Mouse (Mus musculus) macrophage (primary cell): ENCODE data around the gene Fgfbp3. TPM values are rescaled to one million over a fixed set of nuclear protein-coding genes. Genes with fewer than 3 reads are reported as not detected.
"Not testable (repeated sequence)": the region's sequence is repeated elsewhere in the genome, so short reads cannot be mapped to it uniquely, and the experiment has no call there.

Experiments used
- H3K27ac ChIP-seq: fragments of 350-480 bp; formaldehyde crosslinking; 2 replicates; pipeline ENCODE4 v1.9.0; 2021
- H3K36me3 ChIP-seq: fragments of 350-480 bp; formaldehyde crosslinking; 2 replicates; pipeline ENCODE4 v1.9.0; 2021; ENCODE audit errors: inconsistent target
- H3K4me3 ChIP-seq: fragments of 350-480 bp; formaldehyde crosslinking; 2 replicates; pipeline ENCODE4 v1.9.0; 2021; ENCODE audit errors: inconsistent target
- H3K79me2 ChIP-seq: fragments of 350-480 bp; formaldehyde crosslinking; 2 replicates; pipeline ENCODE4 v1.9.0; 2021; ENCODE audit errors: inconsistent target
- WGBS: methylation state at CpG from one replicate; pipeline ENCODE4 v1.1.7; 2026; ENCODE audit warnings: inconsistent platforms; ENCODE audit not compliant: missing documents; 5-methylcytosine and 5-hydroxymethylcytosine counted together
- polyA plus RNA-seq: library from polyadenylated mRNA; stranded (reverse); fragments of 250-400 nt; gene quantifications from 3 replicates; pipeline ENCODE4 v1.2.4, GENCODE M21; 2018; ENCODE audit warnings: inconsistent platforms

Fgfbp3 gene
- polyA plus RNA-seq, 1 experiment from 2014 or later = 3.6 TPM

DNA sequence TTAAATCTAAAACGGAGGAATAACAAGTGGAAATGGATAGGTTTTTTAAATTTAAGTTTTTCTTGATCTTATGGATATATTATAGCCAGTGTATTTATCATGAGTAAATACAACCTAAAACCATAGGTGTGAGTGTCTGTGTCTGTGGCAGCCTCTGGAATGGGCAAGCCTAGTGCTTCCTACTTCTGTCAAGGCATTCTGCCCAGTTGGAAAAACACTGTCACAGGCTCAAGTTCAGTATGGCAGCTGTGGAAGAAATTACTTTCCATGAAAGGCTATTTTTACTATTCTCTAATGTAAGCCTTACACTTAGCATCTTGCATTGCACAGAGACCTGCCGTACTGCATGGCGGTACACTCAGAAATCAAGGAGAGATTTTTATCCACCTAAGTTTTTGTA lies 27.7 kb downstream of the Fgfbp3 start:
- Histone ChIP-seq H3K36me3 (peaks cover 65% of the 10 kb centered on the region), H3K79me2 (no peaks in the 10 kb centered on the region), H3K27ac (no peak overlapping the region), H3K4me3 (no peak overlapping the region)
- WGBS = 95% methylated on average over 3 of the region's 3 CpGs

DNA sequence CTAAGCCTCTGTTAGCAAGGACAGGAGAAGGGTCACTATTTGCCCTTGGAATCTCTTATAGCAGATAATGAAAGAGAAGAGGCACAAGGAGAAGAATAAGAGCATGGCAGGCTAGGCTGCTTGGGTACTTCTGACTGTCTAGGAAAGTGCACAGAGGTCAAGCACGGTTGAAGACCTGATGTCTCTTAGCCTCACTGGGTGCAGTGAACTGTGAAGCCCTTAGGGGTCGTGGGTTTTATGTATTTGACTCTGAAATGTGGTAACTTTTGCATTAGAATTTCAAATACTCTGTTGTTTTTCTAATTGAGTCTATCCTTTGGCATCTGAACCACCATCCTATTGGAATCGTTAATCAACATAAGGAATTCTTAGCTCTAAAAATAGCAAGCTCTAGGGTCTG lies 31.7 kb downstream of the Fgfbp3 start:
- H3K79me2 ChIP-seq = no peaks in the 10 kb centered on the region
- peaks cover 89% of the 10 kb centered on the region for H3K36me3 ChIP-seq
- H3K27ac ChIP-seq = no peak overlapping the region
- WGBS = 85% methylated on average over 3 of the region's 3 CpGs
- no peak overlapping the region for H3K4me3 ChIP-seq

DNA sequence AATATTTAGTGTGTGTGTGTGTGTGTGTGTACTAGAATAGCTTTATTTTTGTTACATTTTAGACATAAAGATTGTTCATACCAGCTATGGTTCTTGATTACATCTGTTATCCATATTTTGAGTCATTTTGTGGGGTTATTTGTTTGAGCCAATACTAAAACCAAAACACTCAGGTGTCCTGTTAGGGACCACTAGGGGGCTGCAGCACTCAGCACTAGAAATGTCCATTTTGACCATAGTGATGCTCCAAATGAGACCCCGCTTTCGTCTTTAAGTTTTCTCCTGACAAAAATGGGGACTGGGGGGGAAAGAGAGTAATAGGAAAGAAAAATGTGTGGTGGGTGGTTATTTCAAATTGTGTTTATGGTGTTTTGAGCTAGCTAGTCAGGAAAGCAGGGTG lies 33.1 kb downstream of the Fgfbp3 start:
- no peak overlapping the region for H3K4me3 ChIP-seq
- H3K36me3 ChIP-seq = peaks cover 92% of the 10 kb centered on the region
- WGBS = 86% methylated on average over 2 of the region's 2 CpGs
- H3K79me2 ChIP-seq = no peaks in the 10 kb centered on the region
- H3K27ac ChIP-seq = no peak overlapping the region

DNA sequence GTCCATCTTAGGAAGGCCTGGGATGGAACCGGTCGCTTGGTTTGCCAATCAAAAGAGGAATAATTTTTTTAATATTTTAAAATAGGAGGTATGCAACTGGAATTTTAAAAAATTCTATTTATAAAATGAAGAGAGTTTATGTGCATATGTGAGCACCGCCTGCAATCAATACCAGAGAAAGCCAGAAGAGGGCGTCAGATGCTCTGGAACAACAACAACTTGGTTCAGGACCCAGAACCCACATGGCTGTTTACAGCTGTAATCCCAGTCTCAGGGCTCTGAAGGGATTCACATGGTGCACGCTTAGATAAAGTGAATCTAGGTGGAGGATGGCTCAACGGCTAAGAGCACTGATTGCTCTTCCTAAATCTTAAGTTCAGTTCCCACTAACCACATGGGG lies 36.3 kb downstream of the Fgfbp3 start:
- Histone ChIP-seq H3K36me3 (peaks cover 93% of the 10 kb centered on the region), H3K79me2 (no peaks in the 10 kb centered on the region), H3K27ac (no peak overlapping the region), H3K4me3 (no peak overlapping the region)
- WGBS = 95% methylated on average over 6 of the region's 6 CpGs

DNA sequence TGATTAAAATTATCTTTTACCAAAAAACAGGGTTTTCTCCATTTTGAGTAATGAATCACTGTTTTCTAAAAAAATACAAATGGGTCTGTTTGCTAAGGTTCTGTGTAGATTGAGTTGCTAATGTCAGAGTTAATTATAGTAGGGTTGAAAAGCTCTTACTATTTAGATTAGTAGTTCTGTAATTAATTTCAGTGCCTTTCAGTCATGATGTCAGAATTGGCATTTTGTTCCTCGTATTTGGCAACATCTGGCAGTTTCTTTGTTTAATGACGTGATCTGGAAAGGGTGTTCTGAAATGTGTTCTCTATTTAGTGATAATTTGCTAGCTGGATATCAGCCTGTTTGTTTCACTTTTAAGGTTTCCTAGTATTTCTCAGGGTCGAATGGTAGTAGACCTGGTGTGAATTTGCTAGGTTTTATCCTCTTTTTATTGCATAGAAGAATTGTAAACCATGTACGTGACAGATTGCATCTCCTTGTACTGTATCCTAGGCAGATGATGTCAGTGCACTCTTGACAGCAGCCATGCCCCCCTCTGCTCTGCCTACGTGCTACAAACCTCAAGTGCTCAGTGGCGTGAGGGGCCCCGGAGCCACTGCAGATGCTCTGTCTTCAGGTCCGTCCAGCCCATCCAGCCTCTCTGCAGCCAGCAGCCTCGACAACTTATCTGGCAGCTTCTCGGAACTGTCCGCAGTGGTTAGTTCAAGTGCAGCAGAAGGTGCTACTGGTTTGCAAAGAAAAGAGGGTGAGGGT lies 40.5 kb downstream of the Fgfbp3 start:
- Histone ChIP-seq H3K79me2 (no peaks in the 10 kb centered on the region), H3K4me3 (no peak overlapping the region), H3K36me3 (peaks cover 94% of the 10 kb centered on the region), H3K27ac (no peak overlapping the region)
- 94% methylated on average over 9 of the region's 11 CpGs for WGBS

DNA sequence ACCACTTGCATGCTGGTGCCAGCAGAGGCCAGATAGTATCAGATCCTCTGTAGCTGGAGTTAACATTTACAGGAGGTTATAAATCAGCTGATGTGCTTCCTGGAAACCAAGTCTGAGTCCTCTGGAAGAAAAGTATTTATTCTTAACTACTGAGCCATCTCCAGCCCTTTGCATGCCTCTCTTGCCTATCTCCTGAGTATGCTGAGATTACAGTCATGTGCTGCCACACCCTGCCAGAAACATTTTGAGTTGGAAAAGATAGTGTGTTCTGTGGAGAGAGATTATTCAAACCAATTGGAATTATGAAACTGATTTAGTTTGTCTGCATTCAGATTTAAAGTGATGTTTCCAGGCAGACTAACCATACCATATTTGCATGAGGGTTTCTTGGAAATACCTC lies 42.1 kb downstream of the Fgfbp3 start:
- Histone ChIP-seq H3K79me2 (no peaks in the 10 kb centered on the region), H3K27ac (no peak overlapping the region), H3K36me3 (peaks cover 95% of the 10 kb centered on the region), H3K4me3 (no peak overlapping the region)

DNA sequence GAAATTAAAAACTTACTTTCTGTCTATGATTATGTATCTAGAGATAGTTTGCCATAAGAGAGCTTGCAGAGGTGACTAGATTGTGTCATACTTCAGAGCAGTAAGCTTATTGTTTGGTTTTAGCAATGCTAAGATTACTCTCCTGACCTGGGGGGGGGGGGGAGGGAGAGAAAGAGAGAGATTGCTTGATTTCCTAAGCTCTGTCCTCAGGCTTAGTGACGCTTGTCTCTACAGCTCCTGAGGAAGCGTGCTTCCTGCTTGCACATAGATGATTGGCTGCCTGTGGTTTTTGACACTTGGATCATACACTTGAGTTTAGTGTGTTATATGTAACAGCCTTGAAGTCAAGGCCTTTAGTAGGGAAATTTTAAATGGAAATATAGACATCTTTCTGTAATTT lies 44.8 kb downstream of the Fgfbp3 start:
- no peak overlapping the region for H3K27ac ChIP-seq
- WGBS = 87% methylated on average over 2 of the region's 2 CpGs
- H3K36me3 ChIP-seq = peaks cover 83% of the 10 kb centered on the region
- no peak overlapping the region for H3K4me3 ChIP-seq
- H3K79me2 ChIP-seq = no peaks in the 10 kb centered on the region

DNA sequence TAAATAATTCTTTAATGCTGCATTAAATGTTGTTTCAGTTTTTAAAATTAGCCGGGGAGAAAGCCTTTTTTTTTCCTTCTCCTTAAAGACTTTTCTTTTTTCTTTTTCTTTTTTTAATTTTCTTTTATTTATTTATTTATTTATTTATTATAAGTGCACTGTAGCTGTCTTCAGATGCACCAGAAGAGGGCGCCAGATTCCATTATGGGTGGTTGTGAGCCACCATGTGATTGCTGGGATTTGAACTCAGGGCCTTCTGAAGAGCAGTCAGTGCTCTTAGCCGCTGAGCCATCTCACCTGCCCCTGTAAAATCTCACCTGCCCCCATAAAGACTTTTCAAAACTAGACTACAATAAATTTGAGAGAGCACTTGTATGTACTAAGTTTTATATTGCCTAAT lies 50.7 kb downstream of the Fgfbp3 start:
- peaks cover 72% of the 10 kb centered on the region for H3K36me3 ChIP-seq
- WGBS = 78% methylated on average over 3 of the region's 3 CpGs
- H3K27ac ChIP-seq, H3K4me3 ChIP-seq, H3K79me2 ChIP-seq: not testable (repeated sequence)

Other genes with a start within 250 kb of the Fgfbp3 start
- gene Ppp1r3c, start 183.0 kb downstream of the Fgfbp3 start, polyA plus RNA-seq = 0.07 to 0.09 TPM in 2 of 3 replicates, not detected in the other
- gene Tnks2, start 85.4 kb downstream of the Fgfbp3 start, polyA plus RNA-seq = 59.3 to 62.3 TPM (median 62.1 TPM) in 3 replicates
- 25.6 to 27.0 TPM (median 25.6 TPM) in 3 replicates for gene Btaf1, start 6.5 kb upstream of the Fgfbp3 start, polyA plus RNA-seq